Mouse (Mus musculus): ENCODE measurements at regions not wholly inside any gene's neighbourhood (a gene's known extent, or its start where the extent isn't known, plus 50 kb on each side); places are given as distances from the start of the nearest gene placed in this dataset.

DNA sequence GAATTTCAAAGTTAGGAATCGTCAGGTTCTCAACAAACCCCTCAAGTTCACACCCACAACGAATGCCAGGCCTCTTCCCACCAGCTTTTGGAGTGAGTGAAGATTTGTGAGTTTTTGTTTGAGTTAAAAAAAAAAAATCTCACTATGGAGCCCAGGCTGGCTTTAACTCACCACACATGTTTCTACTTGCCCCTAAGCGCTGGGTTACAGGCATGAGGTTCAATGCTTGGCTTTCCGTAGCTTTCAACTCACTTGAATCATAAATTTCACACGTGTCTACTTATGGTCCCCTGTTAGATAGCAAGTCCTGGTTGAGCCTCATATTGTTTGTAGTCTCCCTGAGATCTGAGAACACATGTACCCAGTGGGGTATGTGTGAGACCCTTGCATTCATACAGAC is 122.8 kb upstream of the Efna5 start:
- intact Hi-C loops (cut with DNase I) = no loop called here
- DNase-seq = no peak

DNA sequence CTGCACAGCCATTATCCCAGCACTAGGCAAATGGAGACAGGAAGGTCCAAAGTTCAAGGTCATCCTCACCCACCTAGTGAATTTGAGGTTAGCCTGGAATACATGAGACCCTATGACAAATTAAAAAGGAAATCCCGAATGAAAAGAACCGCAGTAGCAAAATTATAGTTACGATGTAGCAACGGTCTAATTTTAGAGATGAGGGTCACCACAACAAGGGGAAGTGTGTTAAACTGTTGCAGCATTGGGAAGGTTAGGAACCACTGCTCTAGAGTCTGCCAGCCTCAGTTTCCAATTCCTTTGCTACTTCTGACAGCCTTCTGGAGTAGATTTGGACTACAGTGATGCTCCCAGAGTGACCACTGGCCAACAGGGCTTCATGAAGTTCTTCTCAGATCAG is 121.6 kb upstream of the Efna5 start:
- intact Hi-C loops (cut with DNase I) = no loop called here
- no peak for DNase-seq

DNA sequence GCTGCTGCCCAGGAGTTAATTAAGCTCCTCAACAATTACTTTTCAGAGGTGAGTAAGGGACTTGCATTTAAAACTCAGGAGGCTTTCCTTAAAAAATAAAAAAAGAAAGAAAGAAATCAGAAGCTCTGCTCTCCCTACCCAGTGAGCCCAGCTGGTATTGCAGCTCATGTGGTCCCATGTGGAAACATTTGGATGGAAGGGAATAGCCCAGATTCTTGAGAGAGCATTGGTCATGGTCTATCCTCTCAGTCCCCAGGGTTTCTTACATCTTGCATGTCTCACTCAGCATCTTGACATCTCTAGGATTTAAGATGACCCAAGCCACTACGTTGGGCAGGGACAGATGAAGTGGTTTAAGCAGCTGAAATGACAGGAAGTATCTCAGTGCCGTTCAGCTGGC is 120.8 kb upstream of the Efna5 start:
- intact Hi-C loops (cut with DNase I) = no loop called here
- DNase-seq = no peak

DNA sequence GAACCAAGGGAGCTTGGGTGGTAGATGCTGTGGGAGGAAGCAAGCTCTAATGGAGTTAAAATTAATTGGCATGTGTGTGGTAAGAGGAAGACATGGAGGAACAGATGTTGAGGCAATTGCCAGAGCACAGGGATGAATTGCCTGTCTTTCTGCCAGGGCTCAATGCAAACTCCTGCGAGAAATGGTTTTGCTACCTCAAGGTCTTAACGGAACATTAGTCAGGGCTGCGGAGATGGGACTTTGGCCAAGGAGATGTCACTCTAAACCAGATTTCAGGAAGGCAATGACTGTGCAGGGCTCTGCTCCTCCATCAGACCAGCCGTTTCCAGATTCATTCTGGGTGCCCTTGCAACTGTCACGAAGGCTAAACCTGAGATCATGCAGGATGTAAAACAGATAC is 116.6 kb upstream of the Efna5 start:
- intact Hi-C loops (cut with DNase I) = no loop called here
- no peak for DNase-seq

- intact Hi-C loops (cut with DNase I) = no loop called here
- DNase-seq = no peak
These were observed 114.2 kb upstream of the Efna5 start for GRCm38 (mm10) chr17:62995316-62995715.

- intact Hi-C loops (cut with DNase I) = no loop called here
- DNase-seq = no peak
These were observed 111.9 kb upstream of the Efna5 start for GRCm38 (mm10) chr17:62992977-62993376.

GRCm38 (mm10) chr17:62986304-62986703 is 105.2 kb upstream of the Efna5 start:
- peak in 1 of 2 experiments; percentile 11 for DNase-seq

GRCm38 (mm10) chr17:62980337-62980736 is 99.2 kb upstream of the Efna5 start:
- intact Hi-C loops (cut with DNase I) = no loop called here
- DNase-seq = no peak

More at GRCm38 (mm10) chr17:62986304-62986703, 105.2 kb upstream of the Efna5 start:
- intact Hi-C loops (cut with DNase I) = no loop called here

DNA sequence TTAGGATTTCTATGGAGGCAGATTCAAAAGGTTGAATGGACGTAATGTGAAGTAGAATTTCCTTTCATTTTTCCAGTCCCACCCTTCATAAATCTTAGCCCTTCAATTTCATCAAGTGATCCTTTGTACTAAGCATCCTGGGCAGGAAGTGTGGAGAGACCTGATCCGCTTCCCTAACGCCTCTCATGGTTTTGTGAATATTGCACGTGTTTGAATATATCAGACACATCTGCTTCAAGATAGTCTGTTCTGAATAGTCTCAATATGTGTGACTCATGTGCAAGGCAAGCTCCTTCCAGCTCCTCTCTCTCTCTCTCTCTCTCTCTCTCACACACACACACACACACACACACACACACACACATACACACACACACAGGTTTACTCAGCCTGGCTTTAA is 96.4 kb upstream of the Efna5 start:
- intact Hi-C loops (cut with DNase I) = no loop called here
- no peak for DNase-seq

GRCm38 (mm10) chr17:62977136-62977535 is 96.0 kb upstream of the Efna5 start:
- intact Hi-C loops (cut with DNase I) = no loop called here
- DNase-seq = no peak

GRCm38 (mm10) chr17:62974627-62975279 is 93.6 kb upstream of the Efna5 start:
- intact Hi-C loops (cut with DNase I) = no loop called here
- no peak for DNase-seq

GRCm38 (mm10) chr17:62969025-62969424 is 87.9 kb upstream of the Efna5 start:
- intact Hi-C loops (cut with DNase I) = no loop called here
- DNase-seq = no peak

DNA sequence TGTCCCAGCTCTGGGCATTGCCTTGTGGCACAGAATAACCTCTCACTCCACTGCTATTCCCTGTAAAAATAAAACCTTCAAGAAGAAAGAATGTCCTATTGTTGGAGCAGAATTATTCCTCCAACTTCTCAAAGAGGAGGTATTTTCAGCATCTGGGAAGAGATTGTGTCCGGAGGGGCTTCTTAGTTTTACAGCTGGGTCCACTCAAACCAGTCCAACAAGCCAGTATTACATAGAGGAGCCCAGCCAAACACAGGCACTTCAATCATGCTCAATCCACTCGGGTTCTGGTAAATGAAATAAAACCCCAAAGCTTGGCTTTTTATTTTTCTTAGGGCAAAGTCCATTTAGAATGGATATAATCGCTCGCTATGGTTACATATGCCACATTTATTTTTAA is 82.7 kb upstream of the Efna5 start:
- intact Hi-C loops (cut with DNase I) = no loop called here

DNA sequence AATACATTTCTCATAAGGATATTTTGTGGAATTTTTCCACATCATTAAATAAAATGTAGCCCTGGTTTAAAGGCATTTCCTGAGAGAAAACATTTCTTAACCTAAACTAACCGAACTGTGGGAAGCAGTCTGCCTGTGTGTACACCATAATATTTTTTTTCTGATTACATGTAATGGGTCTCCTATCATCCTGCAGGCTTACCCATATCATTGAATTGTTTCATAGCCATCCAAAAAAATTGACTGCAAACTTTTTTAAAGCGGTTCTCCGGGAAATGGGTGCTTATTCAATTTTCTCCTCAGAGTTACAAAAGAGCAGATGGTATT is 81.1 kb upstream of the Efna5 start:
- DNase-seq = no peak
- intact Hi-C loops (cut with DNase I) = no loop called here

More for the DNA sequence above, 82.7 kb upstream of the Efna5 start:
- no peak for DNase-seq

- DNase-seq = no peak
- intact Hi-C loops (cut with DNase I) = no loop called here
These were observed 80.6 kb upstream of the Efna5 start for GRCm38 (mm10) chr17:62961596-62962291.

DNA sequence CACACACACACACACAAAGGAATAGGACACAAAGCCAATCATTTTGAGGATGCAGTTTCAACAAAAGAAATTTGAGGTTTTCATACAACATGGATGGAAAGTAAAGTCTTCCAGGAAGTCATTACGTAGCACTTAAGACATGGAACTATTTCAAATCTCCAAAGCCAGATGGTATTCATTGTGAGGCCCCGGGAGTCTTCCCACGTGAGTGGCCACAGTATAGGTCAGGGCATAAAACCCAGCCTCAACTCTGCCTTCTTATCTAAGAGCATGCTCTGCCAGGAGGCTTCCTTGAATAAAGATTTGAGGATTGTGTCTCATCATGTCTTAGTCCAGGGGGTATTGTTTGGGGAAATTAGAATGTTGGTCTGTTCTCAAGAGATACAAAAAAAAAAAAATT is 78.0 kb upstream of the Efna5 start:
- DNase-seq = no peak
- intact Hi-C loops (cut with DNase I) = no loop called here

DNA sequence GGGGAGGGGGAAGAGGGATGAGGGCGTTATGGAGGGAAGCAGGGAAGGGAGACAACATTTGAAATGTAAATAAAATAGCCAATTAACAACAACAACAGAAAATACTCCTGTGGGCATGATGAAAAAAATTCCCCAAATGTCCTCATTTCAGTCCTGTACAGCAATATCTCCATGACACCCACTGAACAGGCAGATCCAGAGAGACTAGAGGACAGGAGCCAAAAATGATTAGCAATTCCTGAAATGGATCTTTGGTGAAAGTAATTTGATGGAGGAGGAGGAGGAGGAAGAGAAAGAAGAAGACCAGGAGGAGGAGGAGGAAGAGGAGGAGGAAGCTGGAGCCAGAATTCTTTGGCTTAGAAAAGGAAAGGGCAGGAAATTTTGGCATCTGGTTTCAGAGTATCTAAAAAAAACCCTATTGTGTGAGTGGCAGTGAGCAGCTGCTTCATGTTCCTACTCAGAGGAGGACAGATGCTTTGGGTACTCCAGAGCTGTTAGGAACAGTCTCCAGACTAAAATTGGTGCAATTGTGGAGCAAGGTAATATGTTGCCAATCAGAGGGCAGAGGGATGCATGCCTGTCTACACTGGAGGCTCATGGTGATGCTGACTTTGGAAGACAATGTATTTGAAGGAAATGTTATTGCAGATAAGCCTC is 66.5 kb upstream of the Efna5 start:
- intact Hi-C loops (cut with DNase I) = no loop called here
- DNase-seq = no peak

- peak; percentile 12 to 25 for DNase-seq
- intact Hi-C loops (cut with DNase I) = no loop called here
These were observed 59.6 kb upstream of the Efna5 start for GRCm38 (mm10) chr17:62940573-62941252.

GRCm38 (mm10) chr17:62939930-62940572 is 58.9 kb upstream of the Efna5 start:
- intact Hi-C loops (cut with DNase I) = no loop called here
- DNase-seq = no peak

DNA sequence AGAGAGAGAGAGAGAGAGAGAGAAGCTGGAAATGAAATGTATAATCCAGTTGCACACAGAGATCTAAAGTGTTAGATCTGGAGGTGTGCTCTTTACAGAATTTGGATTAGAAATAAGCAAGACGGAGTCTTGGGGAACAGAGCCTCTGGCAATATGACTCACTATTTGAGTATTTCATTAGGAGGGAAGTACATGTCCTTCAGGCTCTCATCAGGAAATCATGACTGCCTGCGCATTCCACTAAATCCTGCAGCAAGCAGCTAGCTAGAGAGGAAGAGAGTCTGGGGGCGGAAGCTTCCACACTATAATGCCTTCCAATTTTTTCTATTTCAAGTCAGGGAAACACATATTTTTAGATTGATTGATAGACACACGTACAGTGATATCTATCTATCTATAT is 58.1 kb upstream of the Efna5 start:
- intact Hi-C loops (cut with DNase I) = no loop called here
- DNase-seq = peak; percentile 15 to 16

Data from heart, postnatal 10 days (tissue).